Mouse (Mus musculus) heart, adult 18-20 months (tissue): ENCODE data around the gene Tacc2. TPM values are rescaled to one million over a fixed set of nuclear protein-coding genes. Genes with fewer than 3 reads are reported as not detected.

ENCODE experiments used
- DNase-seq, 2 experiments: peaks; one replicate each; pipeline ENCODE4 v3.0.0; 2021 to 2022; ENCODE audit warnings: mixed read lengths in 1 of 2
- total RNA-seq, 2 experiments: library from RNA; stranded (reverse); gene quantifications; 2 replicates each; pipeline ENCODE4 v1.2.3; 2021

Tacc2 gene
- total RNA-seq, 2 experiments from 2014 or later: 317 to 395 TPM

- no peak for DNase-seq
Measured at GRCm38 (mm10) chr7:130773914-130774630, 196.8 kb downstream of the Tacc2 start, which contains the start of gene Btbd16. Gene Btbd16, plus strand, starts transcription at chr7:130774069.

GRCm38 (mm10) chr7:130780866-130781419 lies 203.7 kb downstream of the Tacc2 start:
- DNase-seq: peak; percentile 56 to 65

GRCm38 (mm10) chr7:130782501-130783050 lies 205.3 kb downstream of the Tacc2 start:
- DNase-seq: peak in 1 of 2 experiments; percentile 33

- DNase-seq: no peak
Measured at GRCm38 (mm10) chr7:130785923-130786575, 208.8 kb downstream of the Tacc2 start.

GRCm38 (mm10) chr7:130786708-130787107 lies 209.5 kb downstream of the Tacc2 start:
- DNase-seq: peak in 1 of 2 experiments; percentile 49

GRCm38 (mm10) chr7:130787537-130787936 lies 210.3 kb downstream of the Tacc2 start:
- no peak for DNase-seq

GRCm38 (mm10) chr7:130788950-130789349 lies 211.7 kb downstream of the Tacc2 start:
- DNase-seq: no peak

- no peak for DNase-seq
Measured at GRCm38 (mm10) chr7:130789456-130789855, 212.2 kb downstream of the Tacc2 start.

GRCm38 (mm10) chr7:130793671-130794070 lies 216.4 kb downstream of the Tacc2 start:
- no peak for DNase-seq

GRCm38 (mm10) chr7:130796786-130797185 lies 219.5 kb downstream of the Tacc2 start:
- DNase-seq: no peak

- no peak for DNase-seq
Measured at GRCm38 (mm10) chr7:130797524-130797923, 220.3 kb downstream of the Tacc2 start.

- DNase-seq: no peak
Measured at GRCm38 (mm10) chr7:130799418-130799817, 222.2 kb downstream of the Tacc2 start.

- no peak for DNase-seq
Measured at GRCm38 (mm10) chr7:130800681-130801080, 223.4 kb downstream of the Tacc2 start.

- no peak for DNase-seq
Measured at GRCm38 (mm10) chr7:130801811-130802210, 224.6 kb downstream of the Tacc2 start.

GRCm38 (mm10) chr7:130803251-130803825 lies 226.1 kb downstream of the Tacc2 start:
- no peak for DNase-seq

- DNase-seq: peak in 1 of 2 experiments; percentile 20
Measured at GRCm38 (mm10) chr7:130804991-130805390, 227.8 kb downstream of the Tacc2 start.

- DNase-seq: peak; percentile 54 to 65
Measured at GRCm38 (mm10) chr7:130807749-130808148, 230.5 kb downstream of the Tacc2 start.

- DNase-seq: no peak
Measured at GRCm38 (mm10) chr7:130808694-130809093, 231.5 kb downstream of the Tacc2 start.

- no peak for DNase-seq
Measured at GRCm38 (mm10) chr7:130810238-130810637, 233.0 kb downstream of the Tacc2 start.

GRCm38 (mm10) chr7:130812407-130812806 lies 235.2 kb downstream of the Tacc2 start:
- no peak for DNase-seq
